Mouse (Mus musculus): ENCODE results near the gene Col7a1.

DNA sequence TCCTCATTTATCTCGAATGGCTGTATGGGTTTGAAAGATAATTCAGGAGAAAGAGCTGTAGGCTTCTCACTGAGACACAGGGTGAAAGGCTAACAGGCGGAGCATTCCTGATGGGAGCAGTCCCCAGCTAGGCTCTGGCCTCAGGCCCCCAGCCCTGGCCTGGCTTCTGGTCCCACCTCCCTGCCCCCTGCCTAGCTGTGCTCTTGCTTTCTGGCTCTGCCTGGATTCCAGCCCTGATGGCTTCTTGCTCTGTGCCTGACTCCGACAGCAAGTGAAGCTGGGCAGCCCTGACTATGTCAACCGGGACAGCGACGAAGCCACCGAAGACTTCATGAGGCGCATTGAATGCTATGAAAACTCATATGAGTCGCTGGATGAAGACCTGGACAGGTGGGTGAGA lies 54.7 kb downstream of the Col7a1 start:
- TF ChIP-seq EP300 (IDR thresholded peaks at IDR 0.05) (no peak), CTCF (IDR thresholded peaks at IDR 0.05) (no peak)
